Mouse (Mus musculus) monocyte, adult 5-6 weeks (primary cell): Measurements from ENCODE around the gene Mcfd2. TPM values are rescaled to one million over a fixed set of nuclear protein-coding genes. Genes with fewer than 3 reads are reported as not detected.
A peak's percentile ranks its signal among the peaks of the same experiment; 100 is the strongest.
"Not testable (repeated sequence)": the region's sequence is repeated elsewhere in the genome, so short reads cannot be mapped to it uniquely, and the experiment has no call there.

ENCODE experiments used
- ATAC-seq: fragments of 153-309, 156-312 bp; replicated peaks from 2 replicates; pipeline ENCODE4 v1.8.0; 2017; ENCODE audit warnings: mild to moderate bottlenecking; ENCODE audit not compliant: low TSS enrichment, insufficient number of reproducible peaks, severe bottlenecking, poor library complexity, low FRiP score
- total RNA-seq: library from RNA; stranded (forward); fragments of 200-1000, 200-491, 200-594 nt; gene quantifications from 3 replicates; pipeline ENCODE4 v1.2.3, GENCODE M21; 2017

The Mcfd2 gene
- 35.9 to 41.6 TPM (median 36.0 TPM) in 3 replicates for total RNA-seq

DNA sequence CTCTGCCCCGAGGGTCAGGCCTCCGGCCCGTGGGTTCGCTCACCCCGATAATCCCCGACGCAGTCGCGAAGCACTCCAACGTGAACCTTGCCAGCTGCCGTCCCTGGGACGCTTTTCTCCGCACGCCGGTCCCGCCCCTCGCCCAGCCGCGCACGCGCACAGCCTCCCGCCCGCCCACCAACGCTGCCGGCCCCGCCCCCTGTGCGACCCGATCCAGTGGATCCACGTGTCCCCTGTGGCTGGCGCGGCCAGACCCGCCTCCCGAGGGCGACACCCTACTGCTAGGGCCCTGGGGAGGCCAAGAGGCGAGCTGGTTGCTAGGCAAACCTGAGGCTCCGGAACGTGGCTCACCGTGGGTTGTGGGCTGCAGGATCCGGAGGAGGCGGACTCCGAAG is at the start of gene Mcfd2:
Gene Mcfd2, minus strand, starts transcription at position 144 of the 395 bp plus-strand sequence.
- ATAC-seq: peak; percentile 96

DNA sequence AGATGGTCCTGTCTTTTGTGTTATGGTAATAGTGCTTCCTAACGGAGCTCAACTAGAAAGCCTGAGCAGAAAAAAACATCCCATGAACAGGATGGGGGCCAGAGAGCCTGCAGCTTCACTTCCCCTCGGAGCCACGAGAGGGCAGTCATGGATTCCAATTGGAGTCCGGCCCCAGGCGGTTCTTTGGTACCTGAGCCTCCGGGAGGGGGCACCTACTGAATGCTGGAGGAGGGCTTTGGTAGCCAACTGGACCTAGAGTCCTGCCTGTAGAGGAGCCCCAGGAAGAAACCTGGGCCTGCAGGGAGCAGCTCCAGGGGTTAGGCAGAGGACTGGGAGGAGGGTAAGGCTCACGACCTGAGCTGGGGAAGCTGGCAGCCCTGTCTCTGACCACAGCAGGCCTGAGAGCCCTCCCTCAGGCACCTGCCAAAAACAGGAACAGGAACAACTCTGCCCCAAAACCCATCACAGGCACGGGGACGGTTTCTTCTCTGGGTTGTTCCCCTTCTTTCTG is 49.3 kb upstream of the Mcfd2 start:
- peak; percentile 88 for ATAC-seq

DNA sequence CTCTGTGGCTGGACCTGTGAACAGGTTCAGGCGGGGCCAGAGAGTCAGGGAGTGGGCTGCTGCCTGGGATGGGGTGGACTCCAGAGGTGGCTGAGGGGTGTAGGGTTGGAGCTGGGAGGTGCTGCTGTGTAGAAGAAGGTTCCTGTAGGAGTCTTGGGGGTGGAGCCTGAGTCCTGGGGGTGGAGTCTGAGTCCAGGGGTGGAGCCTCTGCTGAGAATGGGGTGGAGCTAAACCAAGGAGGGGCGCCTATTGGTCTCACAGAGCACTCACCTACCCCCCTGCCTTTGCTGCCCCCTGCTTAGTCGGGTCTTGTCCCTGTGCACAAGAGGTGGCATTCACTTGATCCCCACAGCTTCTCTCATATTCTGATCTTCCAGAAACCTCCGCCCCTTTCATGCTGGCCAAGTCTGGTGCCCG is 48.8 kb upstream of the Mcfd2 start:
- ATAC-seq: no peak

DNA sequence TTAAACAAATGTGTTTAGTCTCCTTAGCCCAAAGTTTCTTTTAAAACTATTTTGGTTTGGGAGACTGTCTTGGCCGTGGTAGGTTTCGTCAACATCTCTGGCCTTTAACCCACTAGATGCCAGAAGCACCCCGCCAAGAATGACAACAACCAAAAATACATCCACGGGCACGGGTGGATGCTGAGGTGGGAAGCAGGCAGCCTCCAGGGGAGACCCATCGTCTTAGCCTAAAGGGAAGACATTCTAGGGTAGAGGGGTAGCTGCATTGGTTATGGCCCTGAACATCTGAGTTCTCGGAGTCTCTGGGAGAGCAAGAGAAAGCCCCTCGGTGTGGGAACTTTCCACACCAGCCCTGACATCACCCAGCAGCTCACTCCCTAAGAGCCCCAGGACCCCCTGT is 48.4 kb upstream of the Mcfd2 start:
- no peak for ATAC-seq

DNA sequence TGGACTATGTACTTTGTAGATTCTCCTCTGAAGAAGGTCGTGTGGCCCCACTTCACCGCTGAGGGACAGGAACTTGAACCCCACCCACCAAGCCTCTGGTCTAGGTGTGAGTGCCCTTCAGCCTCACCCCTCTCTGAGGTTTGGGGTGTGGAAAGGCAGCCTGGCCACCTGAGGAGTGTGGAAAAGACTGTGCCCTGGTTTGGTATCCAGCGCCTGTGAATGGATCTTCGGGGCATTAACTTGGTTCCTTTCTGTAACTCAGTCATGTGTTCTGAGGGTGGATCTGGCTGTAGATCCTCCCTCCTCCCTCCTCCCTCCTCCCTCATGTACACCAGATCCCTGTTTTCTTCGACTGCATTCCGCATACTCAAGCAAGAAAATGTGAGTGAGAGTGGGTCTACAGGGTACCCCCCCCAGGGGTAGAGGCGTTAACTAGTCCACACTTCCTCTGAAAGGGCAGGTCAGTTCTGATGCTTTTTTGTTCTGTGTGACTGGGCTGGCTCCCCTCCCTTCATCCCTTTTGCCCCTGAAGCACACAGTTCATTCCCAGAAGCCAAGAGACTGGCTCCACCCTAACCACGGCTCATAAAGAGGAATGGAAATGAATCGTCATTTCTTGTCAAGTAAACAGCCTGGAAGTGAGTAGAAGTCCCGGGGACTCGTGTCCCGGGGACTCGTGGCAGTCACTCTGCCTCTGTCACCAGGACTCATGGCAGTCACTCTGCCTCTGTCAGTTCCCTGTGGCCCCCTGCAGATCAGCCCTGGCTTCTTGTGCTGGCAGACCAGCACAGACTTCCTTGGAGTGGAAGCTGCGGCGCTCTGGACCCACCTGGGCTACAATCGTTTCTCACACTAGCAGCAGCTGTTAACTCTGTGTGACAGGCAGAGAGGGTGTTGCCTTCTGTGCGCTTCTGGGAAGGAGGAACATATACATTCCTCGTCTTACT is 47.5 kb upstream of the Mcfd2 start:
- no peak for ATAC-seq

DNA sequence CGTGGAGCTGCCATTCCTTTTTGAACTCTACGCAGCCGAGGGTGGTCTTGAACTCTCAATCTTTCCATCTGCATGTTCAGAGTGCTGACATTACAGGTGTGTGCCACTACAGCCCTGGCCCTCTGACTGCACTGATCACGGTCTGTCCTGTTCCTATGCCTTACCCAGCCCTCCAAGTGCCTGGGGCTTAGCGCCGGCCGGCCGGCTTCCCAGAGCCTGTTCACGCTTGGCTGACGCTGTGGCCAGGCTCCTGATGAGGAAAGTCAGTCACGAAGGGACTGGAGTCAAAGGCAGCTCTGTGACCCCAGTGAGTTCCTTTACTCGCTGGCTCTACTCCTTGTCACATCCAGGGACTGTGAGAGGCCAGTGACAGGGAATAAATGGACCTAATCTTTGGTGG is 46.6 kb upstream of the Mcfd2 start:
- ATAC-seq: no peak

DNA sequence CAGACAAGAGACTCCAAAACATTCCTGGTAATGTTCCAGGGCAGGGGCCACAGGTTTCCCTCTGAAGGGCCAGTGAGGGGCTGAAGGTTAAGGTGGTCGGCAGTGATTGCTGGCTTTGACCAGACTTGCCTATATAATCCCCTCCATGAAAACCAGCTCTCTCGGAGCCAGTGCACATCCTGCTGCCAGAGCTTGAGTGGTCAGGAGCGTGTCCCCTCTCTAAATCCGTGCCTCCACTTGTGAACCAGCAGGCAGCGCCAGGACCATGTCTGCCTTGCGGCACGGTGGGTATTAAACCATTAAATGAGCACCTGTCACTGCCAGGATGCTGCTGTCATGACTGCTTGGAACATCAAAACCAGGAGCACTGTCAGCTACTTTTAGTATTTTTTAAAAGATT is 44.8 kb upstream of the Mcfd2 start:
- ATAC-seq: no peak

DNA sequence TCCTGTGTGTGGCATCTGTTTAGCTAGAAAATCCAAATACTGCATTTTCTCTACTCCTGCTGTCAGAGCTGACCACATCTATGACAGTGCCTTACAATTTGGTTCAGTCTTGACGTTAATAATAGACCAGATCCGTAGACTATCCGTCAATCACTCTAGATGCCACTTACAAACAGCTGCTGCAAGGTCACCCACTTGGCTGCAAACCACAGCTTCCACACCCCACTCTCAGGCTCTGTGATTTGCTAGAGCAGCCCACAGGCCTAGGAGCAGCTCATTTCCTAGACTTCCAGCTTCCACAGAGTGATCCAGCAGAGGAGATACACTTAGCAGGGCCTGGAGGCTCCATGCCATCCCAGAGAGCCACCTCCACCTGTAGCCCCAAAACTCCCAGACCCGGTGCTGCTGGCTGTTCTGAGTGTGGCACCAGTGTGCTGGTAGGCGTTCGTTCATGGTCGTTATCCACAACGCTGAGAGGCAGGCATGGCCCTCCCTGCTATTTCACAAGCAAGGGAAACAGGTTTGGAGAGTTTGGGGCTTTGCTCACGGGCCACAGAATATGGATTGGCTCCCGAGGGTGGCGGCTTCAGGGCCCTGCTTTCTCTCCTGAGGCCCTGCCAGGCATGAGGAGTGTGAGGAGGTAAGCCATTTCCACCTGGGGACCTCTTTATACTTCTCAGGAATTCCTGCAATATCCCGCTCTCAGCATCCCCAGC is 43.5 kb upstream of the Mcfd2 start:
- no peak for ATAC-seq

DNA sequence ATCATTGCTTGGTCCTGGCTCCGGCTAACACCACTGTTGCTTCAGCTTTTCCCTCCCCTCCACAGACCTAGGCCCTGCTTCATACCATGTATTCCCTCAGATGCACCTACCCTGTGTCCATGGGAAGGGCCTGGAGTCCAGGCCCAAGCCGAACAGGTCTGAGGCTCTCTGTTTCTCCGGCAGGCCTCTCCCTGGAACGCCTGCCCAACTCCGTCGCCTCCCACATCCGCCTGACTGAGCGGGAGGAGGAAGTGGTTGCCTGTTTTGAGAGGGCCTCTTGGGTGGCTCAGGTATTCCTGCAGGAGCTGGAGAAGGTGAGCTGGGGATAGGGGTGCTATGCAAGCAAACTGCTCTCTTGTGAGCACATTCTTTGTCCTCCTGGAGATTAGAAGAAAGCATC is 41.0 kb upstream of the Mcfd2 start:
- ATAC-seq: no peak

DNA sequence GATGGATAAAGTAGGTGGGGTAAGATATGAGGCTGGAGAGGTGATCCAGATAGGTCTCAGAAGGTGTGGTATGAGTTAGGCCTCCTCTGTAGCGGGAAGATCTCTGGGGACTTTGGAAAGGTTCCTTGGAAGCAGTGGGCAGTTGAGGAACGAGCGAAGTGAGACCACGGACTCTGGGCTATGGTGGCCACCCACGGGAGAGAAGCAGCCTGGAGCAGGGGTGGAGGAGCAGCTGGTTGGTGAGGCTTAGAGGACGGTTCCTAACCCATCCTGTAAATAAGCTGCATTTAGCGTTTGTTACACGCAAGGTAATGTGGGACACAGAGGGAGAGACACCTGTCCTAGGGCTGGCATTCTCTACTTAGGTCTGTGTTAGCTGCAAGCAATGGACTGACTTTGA is 39.3 kb upstream of the Mcfd2 start:
- no peak for ATAC-seq

DNA sequence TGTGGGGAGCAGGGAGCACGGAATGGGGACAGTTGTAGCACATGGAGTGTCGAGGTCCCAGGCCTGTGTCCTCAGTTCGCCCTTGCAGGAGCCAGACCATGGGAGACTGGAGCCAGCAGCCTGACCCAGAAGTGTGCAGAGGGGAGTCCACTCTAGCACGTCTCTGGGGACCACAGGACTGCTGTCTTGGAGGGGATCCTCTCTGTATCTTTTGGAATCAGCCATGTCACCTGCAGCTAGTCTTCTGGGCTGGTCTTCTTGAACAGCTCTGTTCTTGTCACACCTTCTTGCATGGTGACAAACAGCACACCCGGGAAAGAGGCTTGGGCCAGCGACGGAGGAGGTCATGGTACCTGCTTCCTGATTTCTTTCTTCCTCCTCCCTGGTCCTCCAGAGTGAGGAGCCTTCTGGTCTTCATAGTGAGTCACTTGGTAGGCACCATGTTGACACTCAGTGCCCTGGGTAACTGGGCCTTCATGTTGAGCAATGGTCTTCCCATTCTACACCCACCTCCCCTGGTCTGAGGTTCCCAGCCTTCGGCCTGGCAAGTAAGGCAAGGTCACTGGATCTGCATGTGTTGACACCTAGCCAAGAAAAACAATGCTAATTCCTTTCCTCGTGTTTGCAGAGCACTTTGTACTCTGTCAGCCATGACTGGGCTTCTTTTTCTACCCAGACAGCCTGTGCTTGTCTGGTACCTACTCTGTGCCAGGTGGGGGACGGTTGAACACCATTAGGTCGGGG is 38.6 kb upstream of the Mcfd2 start:
- ATAC-seq: peak; percentile 59

DNA sequence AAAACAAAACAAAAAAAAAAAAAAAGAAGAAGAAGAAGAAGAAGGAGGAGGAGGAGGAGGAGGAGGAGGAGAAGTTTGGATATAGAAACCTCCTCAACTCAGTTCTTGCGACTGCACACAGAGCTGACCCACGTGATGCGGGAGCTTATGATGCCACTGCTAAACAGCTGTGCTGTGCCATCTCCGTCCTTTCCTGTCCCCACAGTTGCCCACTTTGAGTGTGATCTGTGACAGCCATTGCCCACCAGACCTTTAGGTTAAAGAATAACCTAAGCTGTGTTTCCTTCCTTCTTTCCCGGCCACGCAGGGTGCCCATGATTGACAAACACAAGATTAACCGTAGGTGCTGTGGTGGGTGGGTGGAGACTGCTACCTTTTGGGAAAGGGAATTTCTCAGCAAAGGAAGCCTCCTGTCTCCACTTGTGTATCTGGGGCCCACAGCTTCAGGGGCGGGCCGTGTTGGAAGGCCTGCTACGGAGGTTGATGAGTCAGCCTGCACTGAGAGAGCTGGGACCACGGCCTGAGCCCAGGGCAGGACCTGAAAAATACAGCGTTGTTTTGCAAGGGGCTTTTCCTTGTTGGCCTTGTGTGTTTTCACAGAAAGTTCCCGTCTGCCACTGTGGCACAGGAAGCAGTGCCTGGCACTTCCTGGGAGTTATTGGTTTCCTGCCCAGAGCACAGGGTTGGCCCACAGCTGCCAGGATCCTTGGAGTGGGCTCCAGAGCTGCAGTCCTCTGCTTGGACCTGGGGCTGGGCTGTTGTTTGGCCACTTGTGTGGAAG is 36.5 kb upstream of the Mcfd2 start:
- ATAC-seq: no peak

DNA sequence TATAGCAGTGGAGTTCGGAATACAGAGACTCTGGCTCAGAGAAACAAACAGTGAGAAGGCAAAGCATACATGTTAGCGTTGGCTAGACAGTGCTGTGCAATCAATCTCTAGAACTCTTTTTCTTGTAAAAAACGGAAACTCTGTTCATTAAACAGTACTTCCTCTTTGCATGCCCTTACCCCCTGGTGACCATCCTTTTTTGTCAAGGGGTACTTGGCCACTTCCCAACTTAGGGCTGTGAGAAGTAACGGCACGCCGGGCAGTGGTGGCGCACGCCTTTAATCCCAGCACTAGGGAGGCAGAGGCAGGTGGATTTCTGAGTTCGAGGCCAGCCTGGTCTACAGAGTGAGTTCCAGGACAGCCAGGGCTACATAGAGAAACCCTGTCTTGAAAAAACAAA is 35.9 kb upstream of the Mcfd2 start:
- ATAC-seq: peak; percentile 42

DNA sequence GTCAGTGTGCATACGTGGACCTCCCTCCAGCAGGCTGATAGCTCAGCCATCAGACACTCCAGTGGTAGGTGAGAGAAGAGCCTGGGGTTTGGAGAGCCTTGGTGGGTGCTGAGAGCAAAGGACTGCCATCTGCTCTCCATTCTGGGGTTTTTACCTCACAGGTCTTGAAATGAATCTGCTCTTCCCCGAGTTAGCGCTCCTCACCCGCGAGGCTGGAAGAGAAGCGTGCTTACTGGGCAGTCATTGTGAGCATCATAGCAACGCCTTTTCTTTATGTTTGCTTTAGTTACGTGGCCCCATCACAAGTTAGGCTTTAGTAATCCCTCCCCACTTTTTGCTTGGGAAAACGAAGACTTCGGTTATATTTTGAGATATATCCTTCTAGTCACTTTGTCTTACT is 34.6 kb upstream of the Mcfd2 start:
- no peak for ATAC-seq

DNA sequence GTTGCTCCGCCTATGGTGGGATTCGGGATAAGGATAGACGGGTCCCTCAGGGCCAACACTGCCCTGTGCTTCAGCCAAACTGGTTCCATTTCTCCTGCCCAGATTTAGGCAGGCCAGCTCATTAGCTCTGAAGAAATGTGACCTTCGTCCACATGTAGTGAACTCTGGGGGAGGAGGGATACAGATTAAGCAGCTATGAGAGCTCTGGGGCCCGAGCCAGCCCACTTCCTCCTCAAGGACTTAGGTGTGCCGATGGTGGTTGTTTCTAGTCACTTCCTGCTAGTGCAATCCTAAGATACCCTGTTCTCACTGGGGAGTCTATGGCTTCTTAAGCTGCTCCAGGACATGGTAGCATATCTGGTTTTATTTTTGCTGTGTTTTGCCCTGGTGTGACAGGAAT is 33.2 kb upstream of the Mcfd2 start:
- ATAC-seq: peak; percentile 74

DNA sequence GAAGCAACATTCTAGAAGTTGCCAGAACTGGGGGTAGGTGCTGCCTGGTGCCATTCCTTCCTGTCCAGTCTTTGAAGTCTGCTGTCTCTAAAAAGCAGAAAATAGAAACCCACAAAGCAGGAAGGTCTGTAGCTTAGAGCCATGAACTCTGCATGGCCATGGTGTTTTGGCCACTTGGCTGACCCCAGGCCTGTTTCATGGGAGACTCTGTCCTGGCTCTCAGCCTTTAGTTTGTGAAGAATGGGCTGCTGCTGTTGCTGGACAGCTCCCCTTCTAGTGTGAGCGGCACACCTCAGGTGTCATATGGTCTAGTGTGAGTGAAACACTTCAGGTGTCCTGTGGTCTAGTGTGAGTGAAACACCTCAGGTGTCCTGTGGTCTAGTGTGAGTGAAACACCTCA is 31.0 kb upstream of the Mcfd2 start:
- ATAC-seq: not testable (repeated sequence)

DNA sequence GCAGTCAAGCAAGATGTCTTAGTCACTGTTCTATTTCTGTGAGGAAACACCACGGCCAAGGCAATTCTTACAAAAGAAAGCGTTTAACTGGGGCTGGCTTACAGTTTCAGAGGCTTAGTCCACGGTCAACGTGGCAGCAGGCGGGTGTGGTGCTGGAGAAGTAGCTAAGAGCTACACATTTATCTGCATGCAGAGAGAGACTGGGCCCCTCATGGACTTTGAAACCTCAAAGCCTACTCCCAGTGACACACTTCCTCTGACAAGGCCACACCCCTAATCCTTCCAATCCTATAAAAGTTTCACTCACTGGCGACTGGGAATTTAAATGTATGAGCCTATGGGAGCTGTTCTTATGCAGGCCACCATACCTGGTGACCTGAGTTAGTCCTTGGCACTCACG is 30.0 kb upstream of the Mcfd2 start:
- 0 out of 2 replicates have a peak, but pooled peaks have one; percentile 20 for ATAC-seq

DNA sequence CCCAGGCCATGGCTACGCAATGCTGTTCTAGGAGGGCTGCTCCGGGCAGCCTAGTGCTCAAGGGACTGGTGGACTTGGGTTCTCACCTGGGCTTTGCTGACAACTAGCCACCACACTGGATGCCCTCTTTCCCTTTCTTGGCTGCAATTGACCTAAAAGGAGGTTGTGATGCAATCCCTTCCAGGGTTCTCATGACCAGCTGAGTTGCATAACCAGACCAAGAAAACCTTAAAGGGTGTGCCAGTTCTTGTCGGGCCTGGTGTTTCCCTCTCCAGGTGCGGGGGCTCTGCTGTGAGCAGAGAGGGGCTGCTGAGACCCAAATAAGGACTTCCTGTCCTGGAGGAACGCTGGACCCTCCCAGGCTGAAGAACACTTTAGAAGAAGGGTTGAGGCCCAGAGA is 27.4 kb upstream of the Mcfd2 start:
- peak; percentile 44; the same call in 1 of the 2 replicates for ATAC-seq
